Mouse (Mus musculus) kidney, embryonic 14.5 days (tissue): ENCODE data around the gene Isg20. TPM values are rescaled to one million over a fixed set of nuclear protein-coding genes. Genes with fewer than 3 reads are reported as not detected.

Source experiments
- ATAC-seq: fragments of 200-750 bp; cut with Nextera tagmentation; 2 replicates; pipeline ENCODE4 v1.8.0; 2017; ENCODE audit warnings: moderate number of reproducible peaks, mild to moderate bottlenecking, moderate TSS enrichment, moderate library complexity; ENCODE audit not compliant: low FRiP score, low TSS enrichment
- H3K27ac ChIP-seq: fragments of 300-500 bp; sonication (generic); 2 replicates; pipeline ENCODE4 v1.5.1; 2014; ENCODE audit warnings: low read depth, mild to moderate bottlenecking, low read length, moderate library complexity, mixed read lengths
- H3K27me3 ChIP-seq: fragments of 300-500 bp; sonication (generic); 2 replicates; pipeline ENCODE4 v1.6.1; 2014; ENCODE audit warnings: mild to moderate bottlenecking, low read length; ENCODE audit not compliant: control insufficient read depth, insufficient read depth
- H3K36me3 ChIP-seq: fragments of 300-500 bp; sonication (generic); 2 replicates; pipeline ENCODE4 v1.6.1; 2014; ENCODE audit warnings: low read length, mixed read lengths; ENCODE audit not compliant: control insufficient read depth, insufficient read depth
- H3K4me1 ChIP-seq: fragments of 300-500 bp; sonication (generic); 2 replicates; pipeline ENCODE4 v1.6.1; 2014; ENCODE audit warnings: low read length, mixed read lengths; ENCODE audit not compliant: control insufficient read depth, insufficient read depth
- H3K4me2 ChIP-seq: fragments of 300-500 bp; sonication (generic); replicated peaks from 2 replicates; pipeline ENCODE4 v1.6.1; 2014; ENCODE audit warnings: low read depth, mild to moderate bottlenecking, low read length
- H3K4me3 ChIP-seq: fragments of 300-500 bp; sonication (generic); 2 replicates; pipeline ENCODE4 v1.5.1; 2014; ENCODE audit warnings: mild to moderate bottlenecking, low read length
- H3K9ac ChIP-seq: fragments of 300-500 bp; sonication (generic); 2 replicates; pipeline ENCODE4 v1.6.1; 2014; ENCODE audit warnings: low read depth, mild to moderate bottlenecking, low read length, moderate library complexity
- H3K9me3 ChIP-seq: fragments of 300-500 bp; sonication (generic); 2 replicates; pipeline ENCODE4 v1.6.1; 2016; ENCODE audit warnings: low read length; ENCODE audit not compliant: control insufficient read depth
- WGBS: fragments of 180-500 bp; shearing (Covaris S2); extraction: QIAGEN DNeasy Blood & Tissue Kit; methylation state at CpG from one replicate; pipeline ENCODE4 v1.1.7; 2014; 5-methylcytosine and 5-hydroxymethylcytosine counted together
- polyA plus RNA-seq: library from polyadenylated mRNA; unstranded; fragments of >200 nt; fragmentation: Nextera tagmentation; extraction: Ambion mirVana; gene quantifications from 2 replicates; pipeline ENCODE4 v1.2.1, GENCODE M21; 2014

Gene Isg20
- polyA plus RNA-seq, 1 experiment from 2014 or later = 0.96 TPM

DNA sequence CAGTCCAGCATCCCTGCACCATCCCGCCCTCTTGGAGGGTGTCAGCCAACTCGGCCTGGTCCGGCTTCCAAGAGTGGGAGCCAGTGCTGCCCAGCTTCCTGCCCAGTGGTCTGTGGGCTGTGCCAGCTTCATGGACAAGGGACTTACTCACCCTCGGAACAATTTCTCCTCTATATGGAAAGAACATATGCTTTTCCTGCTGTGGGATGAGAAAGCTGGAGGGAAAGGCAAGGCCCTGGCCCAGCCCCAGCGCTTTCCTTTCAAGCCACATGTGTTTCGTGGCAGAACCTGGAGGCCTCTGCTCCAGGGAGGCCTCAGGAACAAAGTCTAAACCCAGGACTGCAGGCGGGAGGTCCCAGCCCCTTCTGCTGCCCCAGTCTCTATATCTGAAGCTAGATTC is 12.5 kb downstream of the Isg20 start:
- no peak for ATAC-seq
- Histone ChIP-seq H3K27ac (no peak overlapping the region), H3K36me3 (no peaks in the 10 kb centered on the region), H3K4me3 (no peak overlapping the region), H3K4me2 (no peak overlapping the region), H3K4me1 (no peaks in the 10 kb centered on the region), H3K9ac (no peak overlapping the region), H3K27me3 (no peaks in the 10 kb centered on the region), H3K9me3 (no peaks in the 10 kb centered on the region)
- WGBS = 89% methylated on average over 7 of the region's 7 CpGs

DNA sequence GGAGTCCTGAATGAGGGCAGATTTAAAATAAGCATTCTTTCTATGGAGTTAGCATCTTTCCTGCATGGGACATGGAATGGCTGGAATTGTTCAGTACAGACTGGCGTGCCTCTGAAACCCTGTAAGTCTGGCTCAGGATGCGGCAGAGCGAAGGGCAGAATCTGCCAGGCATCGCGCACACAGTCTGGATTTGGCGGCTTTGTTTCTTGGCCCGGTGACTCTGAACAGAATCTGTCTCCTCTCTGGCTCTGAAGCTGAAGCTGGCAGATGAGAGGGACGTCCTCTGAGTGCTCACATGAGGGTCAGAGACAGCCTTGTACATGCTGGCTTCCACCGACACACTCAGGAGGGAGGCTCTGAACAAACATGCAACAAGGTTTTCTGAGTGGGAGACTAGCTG is 12.9 kb downstream of the Isg20 start:
- Histone ChIP-seq H3K4me2 (no peak overlapping the region), H3K27ac (no peak overlapping the region), H3K9ac (no peak overlapping the region), H3K27me3 (no peaks in the 10 kb centered on the region), H3K4me3 (no peak overlapping the region), H3K9me3 (no peaks in the 10 kb centered on the region), H3K36me3 (no peaks in the 10 kb centered on the region), H3K4me1 (no peaks in the 10 kb centered on the region)
- no peak for ATAC-seq
- 81% methylated on average over 9 of the region's 9 CpGs for WGBS

DNA sequence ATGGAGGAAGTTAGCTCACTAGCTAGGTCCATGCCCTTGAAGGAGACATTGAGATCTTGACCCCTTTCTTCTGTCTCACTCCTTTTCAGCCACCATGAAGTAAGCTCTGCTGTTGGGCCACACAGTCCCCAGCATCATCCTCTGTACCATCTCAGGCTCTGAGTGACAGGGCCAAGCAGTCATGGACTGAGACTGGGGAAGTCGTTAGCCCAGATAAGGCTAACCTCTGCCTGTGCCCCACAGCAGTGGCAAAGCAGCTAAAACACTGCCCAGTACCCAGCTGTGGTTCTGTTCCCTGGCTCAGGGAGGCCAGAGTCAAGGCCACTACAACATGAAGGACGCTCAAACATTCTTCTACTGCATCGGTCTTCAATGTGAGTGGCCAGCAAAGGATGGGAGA is 14.0 kb downstream of the Isg20 start:
- Histone ChIP-seq H3K27ac (no peak overlapping the region), H3K9me3 (no peaks in the 10 kb centered on the region), H3K9ac (no peak overlapping the region), H3K27me3 (no peaks in the 10 kb centered on the region), H3K4me2 (no peak overlapping the region), H3K4me1 (no peaks in the 10 kb centered on the region), H3K36me3 (no peaks in the 10 kb centered on the region), H3K4me3 (no peak overlapping the region)
- ATAC-seq = no peak
- WGBS = 88% methylated on average over 3 of the region's 3 CpGs

GRCm38 (mm10) chr7:78938957-78939602 is 25.9 kb downstream of the Isg20 start:
- no peak overlapping the region for H3K9ac ChIP-seq
- WGBS = 68% methylated on average over 19 of the region's 19 CpGs
- ATAC-seq = no peak
- H3K36me3 ChIP-seq = no peaks in the 10 kb centered on the region
- H3K4me1 ChIP-seq = no peaks in the 10 kb centered on the region
- no peak overlapping the region for H3K27ac ChIP-seq
- no peaks in the 10 kb centered on the region for H3K27me3 ChIP-seq
- H3K4me3 ChIP-seq = no peak overlapping the region
- no peak overlapping the region for H3K4me2 ChIP-seq
- H3K9me3 ChIP-seq = no peaks in the 10 kb centered on the region

DNA sequence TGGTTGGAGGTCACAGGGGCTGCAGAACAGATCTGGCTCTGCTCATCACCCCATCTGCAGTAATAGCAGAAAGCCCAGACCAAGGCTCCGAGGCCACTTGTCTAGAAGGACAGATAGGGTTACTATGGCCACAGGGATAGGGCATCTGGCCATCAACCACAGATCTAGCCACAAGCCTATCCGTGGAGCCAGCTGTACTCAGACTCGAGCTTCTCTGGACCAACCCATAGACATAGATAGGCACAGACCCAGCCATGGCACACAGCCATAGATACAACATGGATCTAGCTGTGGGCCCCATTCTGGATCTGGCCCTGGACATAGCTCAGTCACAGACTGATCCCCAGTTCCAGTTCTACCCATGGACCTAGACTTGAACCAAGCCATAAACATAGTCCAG is 27.7 kb downstream of the Isg20 start:
- no peaks in the 10 kb centered on the region for H3K27me3 ChIP-seq
- WGBS = 88% methylated on average over 3 of the region's 3 CpGs
- no peak overlapping the region for H3K4me3 ChIP-seq
- no peak overlapping the region for H3K27ac ChIP-seq
- H3K4me1 ChIP-seq = no peaks in the 10 kb centered on the region
- no peaks in the 10 kb centered on the region for H3K9me3 ChIP-seq
- no peaks in the 10 kb centered on the region for H3K36me3 ChIP-seq
- no peak overlapping the region for H3K9ac ChIP-seq
- H3K4me2 ChIP-seq = no peak overlapping the region
- ATAC-seq = no peak

DNA sequence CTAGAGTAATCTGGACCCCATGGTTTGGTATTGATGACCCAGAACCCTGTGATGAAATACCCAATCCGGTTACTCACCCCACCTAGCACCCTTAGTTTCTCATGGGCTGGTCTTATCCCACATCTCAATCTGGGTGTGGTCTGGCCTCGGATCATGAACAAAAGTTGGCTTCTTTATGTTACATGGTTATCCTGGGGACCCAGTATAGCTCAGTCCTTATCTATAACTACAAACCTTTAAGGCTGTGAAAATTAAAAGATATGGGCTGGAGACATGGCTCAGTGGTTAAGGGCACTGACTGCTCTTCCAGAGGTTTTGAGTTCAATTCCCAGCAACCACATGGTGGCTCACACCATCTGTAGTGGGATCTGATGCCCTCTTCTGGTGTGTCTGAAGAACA is 29.3 kb downstream of the Isg20 start:
- Histone ChIP-seq H3K4me2 (no peak overlapping the region), H3K36me3 (no peaks in the 10 kb centered on the region), H3K27ac (no peak overlapping the region), H3K27me3 (no peaks in the 10 kb centered on the region), H3K9ac (no peak overlapping the region), H3K4me1 (no peaks in the 10 kb centered on the region), H3K4me3 (no peak overlapping the region), H3K9me3 (no peaks in the 10 kb centered on the region)
- no peak for ATAC-seq
- 92% methylated on average over 2 of the region's 2 CpGs for WGBS

DNA sequence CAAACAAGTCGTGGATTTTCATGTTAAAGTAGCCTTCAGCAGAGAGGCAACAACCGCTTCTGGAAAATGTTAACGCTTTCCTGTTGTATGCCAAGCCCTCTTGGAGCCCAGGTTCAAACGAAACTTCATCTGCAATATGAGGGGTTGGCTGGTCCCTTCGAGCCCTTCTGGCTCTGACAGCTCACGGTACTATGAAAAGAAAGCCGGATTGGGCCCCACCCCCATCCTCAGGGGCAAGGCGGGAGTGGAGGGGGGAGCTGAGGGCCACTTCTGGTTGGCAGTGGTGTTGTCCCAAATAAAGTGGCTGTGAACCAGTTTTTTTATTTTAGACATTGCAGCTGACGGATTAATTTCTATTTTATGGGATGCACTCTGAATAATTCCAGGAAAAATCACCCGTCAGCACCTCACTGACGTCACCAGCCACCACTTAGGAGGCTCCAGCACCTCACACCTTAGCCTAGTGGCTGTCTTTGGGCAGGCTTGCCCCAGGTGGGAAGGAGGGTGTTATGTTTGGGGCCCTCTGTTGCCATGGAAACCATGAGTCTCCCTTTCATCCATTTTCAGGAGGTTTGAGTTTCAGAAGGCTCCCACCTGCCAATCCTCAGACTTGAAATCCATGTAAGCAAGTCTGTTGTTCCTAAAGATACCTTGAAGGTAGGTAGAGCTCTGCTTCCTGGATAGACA is 40.8 kb downstream of the Isg20 start:
- Histone ChIP-seq H3K27me3 (no peaks in the 10 kb centered on the region), H3K4me3 (no peak overlapping the region), H3K36me3 (no peaks in the 10 kb centered on the region), H3K9ac (no peak overlapping the region), H3K27ac (no peak overlapping the region), H3K9me3 (no peaks in the 10 kb centered on the region), H3K4me1 (no peaks in the 10 kb centered on the region), H3K4me2 (no peak overlapping the region)
- ATAC-seq = no peak
- 26% methylated on average over 11 of the region's 11 CpGs for WGBS

- 80% methylated on average over 6 of the region's 6 CpGs for WGBS
- Histone ChIP-seq H3K4me3 (no peak overlapping the region), H3K4me2 (no peak overlapping the region), H3K4me1 (no peaks in the 10 kb centered on the region), H3K27me3 (no peaks in the 10 kb centered on the region), H3K27ac (no peak overlapping the region), H3K9me3 (no peaks in the 10 kb centered on the region), H3K9ac (no peak overlapping the region), H3K36me3 (no peaks in the 10 kb centered on the region)
- ATAC-seq = no peak
Observed at GRCm38 (mm10) chr7:78954619-78955018, 41.4 kb downstream of the Isg20 start.

GRCm38 (mm10) chr7:78955086-78955485 is 41.9 kb downstream of the Isg20 start:
- H3K27ac ChIP-seq = no peak overlapping the region

More at GRCm38 (mm10) chr7:78955086-78955485, 41.9 kb downstream of the Isg20 start:
- Histone ChIP-seq H3K4me1 (no peaks in the 10 kb centered on the region), H3K9me3 (no peaks in the 10 kb centered on the region), H3K4me3 (no peak overlapping the region), H3K9ac (no peak overlapping the region), H3K36me3 (no peaks in the 10 kb centered on the region), H3K4me2 (no peak overlapping the region), H3K27me3 (no peaks in the 10 kb centered on the region)
- ATAC-seq = no peak
- 83% methylated on average over 6 of the region's 6 CpGs for WGBS
